ENCODE assay signal across 8 mouse cellular contexts in the genomic region with DNA sequence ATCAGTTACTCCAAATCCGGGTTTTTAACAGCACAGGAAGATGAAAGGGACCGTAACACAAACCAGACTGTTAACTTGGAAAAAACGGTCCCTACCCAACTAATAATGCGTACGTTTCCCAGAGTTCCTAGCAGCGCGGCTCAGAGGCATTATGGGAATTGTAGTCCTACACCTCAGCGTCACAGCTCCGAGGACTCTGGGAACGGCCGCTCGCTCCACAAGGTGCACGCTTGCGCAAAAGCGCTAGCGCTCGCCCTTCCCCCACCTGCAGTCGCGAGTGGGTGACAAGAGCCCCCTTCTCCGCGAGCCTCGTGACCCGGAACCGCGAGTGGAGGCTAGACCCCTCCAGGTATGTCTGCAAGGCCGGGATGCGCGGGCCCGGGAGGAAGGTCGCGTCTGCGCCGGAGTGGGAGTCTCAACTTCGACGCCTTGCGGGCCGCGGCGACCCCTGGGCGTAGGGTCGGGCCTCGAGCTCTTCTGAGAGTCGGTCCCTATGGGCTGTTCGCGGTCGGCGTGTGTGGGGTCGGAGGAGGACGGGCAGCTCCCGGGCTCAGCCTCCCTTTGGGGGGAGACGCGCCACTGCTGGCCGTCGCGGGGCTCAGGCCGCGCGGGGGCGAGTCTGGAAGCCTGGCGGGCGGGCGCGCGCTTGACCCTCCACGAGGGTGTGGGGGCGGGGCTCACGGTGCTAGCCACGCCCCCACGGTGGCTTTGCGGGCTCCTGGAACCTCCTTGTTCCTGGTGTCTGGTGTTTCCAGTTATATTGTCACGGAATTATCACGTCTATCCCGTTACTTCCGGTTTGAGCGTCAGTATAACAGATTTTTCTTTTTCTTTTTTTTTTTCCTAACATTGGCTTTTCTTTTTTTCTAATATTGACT. TPM values are rescaled to one million over a fixed set of nuclear protein-coding genes. Genes with fewer than 3 reads are reported as not detected.
DNase-seq lines count a peak whose midpoint lies in the region; ATAC-seq lines count a peak whose summit lies in the region.

A gene (plus strand): TSS at position 138 of the 878 bp plus-strand sequence.

- H3K4me2 ChIP-seq in hindbrain, embryonic 11.5 days (replicated peaks; ENCODE audit: low read depth, low read length) = peak within 1 kb of the TSS; percentile 49

- no peaks in the 10 kb centered on the region for H3K36me3 ChIP-seq in hindbrain, embryonic 11.5 days (ENCODE audit: control insufficient read depth, insufficient read depth, low read length)

- peak within 1 kb of the TSS; percentile 89 for H3K27ac ChIP-seq in hindbrain, embryonic 11.5 days (ENCODE audit: low read depth, low read length)

- ATAC-seq in hindbrain, embryonic 11.5 days (ENCODE audit: low FRiP score) = peak; percentile 99

- no peaks in the 10 kb centered on the region for H3K9me3 ChIP-seq in hindbrain, embryonic 11.5 days (ENCODE audit: control insufficient read depth, low read length)

- H3K4me1 ChIP-seq in hindbrain, embryonic 11.5 days (replicated peaks; ENCODE audit: control insufficient read depth, insufficient read depth, low read length) = 0 out of 2 replicates have a peak, but pooled peaks cover 2% of the 10 kb centered on the region

- DNase-seq in MN1 (ENCODE audit: low spot score) = peak; percentile 99
- DNase-seq in cerebellum, adult 9-10 months = peak; percentile 94
- DNase-seq in frontal cortex, adult 2 months (ENCODE audit: extremely low spot score in 1 of 2, low spot score in 1 of 2) = peak; percentile 90 to 96
- DNase-seq in hindbrain, embryonic 11.5 days (ENCODE audit: low spot score) = peak; percentile 95
- DNase-seq in layer of hippocampus, postnatal 10 days (ENCODE audit: low spot score in 2 of 2) = peak; percentile 92 to 96
- peak; percentile 94 for DNase-seq in lung, postnatal 10 days
- peak; percentile 90 for DNase-seq in ovary, postnatal 36 days (ENCODE audit: low spot score)
- DNase-seq in thymus, postnatal 25 days = peak; percentile 92

- H3K4me3 ChIP-seq in hindbrain, embryonic 11.5 days (ENCODE audit: low read depth, low read length) = peak within 1 kb of the TSS; percentile 79

- WGBS in hindbrain, embryonic 11.5 days = under 1% methylated on average over 70 of the region's 75 CpGs

- no peaks in the 10 kb centered on the region for H3K27me3 ChIP-seq in hindbrain, embryonic 11.5 days (ENCODE audit: control insufficient read depth, insufficient read depth, low read length)

- peak within 1 kb of the TSS; percentile 92 for H3K9ac ChIP-seq in hindbrain, embryonic 11.5 days (ENCODE audit: low read depth, low read length)

RNA-seq across cellular contexts. Expression of the gene that starts here (rescaled TPM):
- polyA plus RNA-seq in frontal cortex, adult 2 months (2012; rRNA removed) = 27.0 and 30.3 TPM in 2 replicates
- 24.5 and 25.1 TPM in 2 replicates for polyA plus RNA-seq in hindbrain, embryonic 11.5 days (2014; fragmentation: Nextera tagmentation; extraction: Ambion mirVana)
- total RNA-seq in layer of hippocampus, postnatal 10 days (2021) = 10 to 100 TPM; 21.4 to 21.9 TPM

Comparison
In these comparisons a context has a peak if more than half of its experiments do, and no peak if none do; other contexts are left out.
1. Peak in every context shown above with its lines: DNase-seq, ATAC-seq, H3K4me3 ChIP-seq and H3K27ac ChIP-seq.